Mouse (Mus musculus) heart, adult 2 months (tissue): Measurements from ENCODE around the gene Zfp13.

Experiments used
- CTCF ChIP-seq: fragments of 200-600 bp; IDR thresholded peaks from 2 replicates; pipeline ENCODE4 v1.8.1; 2022; ENCODE audit warnings: antibody characterized with exemption, mild to moderate bottlenecking, moderate library complexity
- EP300 ChIP-seq: fragments of 200-500 bp; IDR thresholded peaks from 2 replicates; pipeline ENCODE4 v1.6.1; 2011; ENCODE audit warnings: low read depth, low read length, control low read depth; ENCODE audit not compliant: insufficient read depth
- POLR2A ChIP-seq: fragments of 200-500 bp; IDR thresholded peaks from 2 replicates; pipeline ENCODE4 v1.6.1; 2011; ENCODE audit warnings: mild to moderate bottlenecking, low read depth, low read length, control low read depth; ENCODE audit not compliant: insufficient read depth

GRCm38 (mm10) chr17:23546702-23547505 is 52.4 kb downstream of the Zfp13 start:
- TF ChIP-seq EP300 (peak; percentile 52; the same call in 1 of the 2 replicates), CTCF (no peak), POLR2A (peak; percentile 39; the same call in 1 of the 2 replicates)
